Mouse (Mus musculus) megakaryocyte-erythroid progenitor cell, adult 5-6 weeks (primary cell): Measurements from ENCODE around the gene Fermt3. TPM values are rescaled to one million over a fixed set of nuclear protein-coding genes. Genes with fewer than 3 reads are reported as not detected.
"Not testable (repeated sequence)": the region's sequence is repeated elsewhere in the genome, so short reads cannot be mapped to it uniquely, and the experiment has no call there.

Experiments
- ATAC-seq: replicated peaks from 2 replicates; pipeline ENCODE4 v1.8.0; 2016; ENCODE audit warnings: mild to moderate bottlenecking, inconsistent platforms; ENCODE audit not compliant: severe bottlenecking, poor library complexity, low FRiP score, low TSS enrichment
- total RNA-seq, 2 experiments: library from RNA; stranded (forward) in 1 of 2; stranded (reverse) in 1 of 2; fragments of 200-1000, 215-1000 nt in 1 of 2; fragments of >200 nt in 1 of 2; fragmentation: Nextera tagmentation in 1 of 2; gene quantifications; 2 replicates each; pipeline ENCODE4 v1.2.3; 2014 to 2017

Gene Fermt3
- total RNA-seq (2014; fragmentation: Nextera tagmentation) (151 and 153 TPM in 2 replicates), total RNA-seq (2017) (220 and 247 TPM in 2 replicates)

GRCm38 (mm10) chr19:7019191-7019590, at the start of gene Fermt3:
Fermt3 (minus strand) TSS chr19:7019469.
- peak; percentile 77 for ATAC-seq

- ATAC-seq = peak; percentile 23; the same call in 1 of the 2 replicates
Observed at GRCm38 (mm10) chr19:7068136-7068535, 48.9 kb upstream of the Fermt3 start.

GRCm38 (mm10) chr19:7067344-7068050, 48.2 kb upstream of the Fermt3 start:
- peak; percentile 70 for ATAC-seq

- ATAC-seq = peak; percentile 15
Observed at GRCm38 (mm10) chr19:7066828-7067342, 47.6 kb upstream of the Fermt3 start.

GRCm38 (mm10) chr19:7066034-7066827, 47.0 kb upstream of the Fermt3 start:
- no peak for ATAC-seq

- ATAC-seq = peak; percentile 53
Observed at GRCm38 (mm10) chr19:7064571-7064970, 45.3 kb upstream of the Fermt3 start.

- ATAC-seq = no peak
Observed at GRCm38 (mm10) chr19:7062916-7063315, 43.6 kb upstream of the Fermt3 start.

GRCm38 (mm10) chr19:7062110-7062509, 42.8 kb upstream of the Fermt3 start:
- no peak for ATAC-seq

GRCm38 (mm10) chr19:7058541-7058940, 39.3 kb upstream of the Fermt3 start:
- no peak for ATAC-seq

GRCm38 (mm10) chr19:7057722-7058207, 38.5 kb upstream of the Fermt3 start:
- peak; percentile 87 for ATAC-seq

GRCm38 (mm10) chr19:7057126-7057721, 38.0 kb upstream of the Fermt3 start:
- peak; percentile 0; the same call in 1 of the 2 replicates for ATAC-seq

GRCm38 (mm10) chr19:7056248-7057087, 37.2 kb upstream of the Fermt3 start, which contains the start of gene Macrod1:
Macrod1 (plus strand) TSS chr19:7056810.
- peak; percentile 88 for ATAC-seq

- ATAC-seq = no peak
Observed at GRCm38 (mm10) chr19:7055173-7055572, 35.9 kb upstream of the Fermt3 start.

GRCm38 (mm10) chr19:7054772-7055171, 35.5 kb upstream of the Fermt3 start:
- no peak for ATAC-seq

GRCm38 (mm10) chr19:7053382-7053781, 34.1 kb upstream of the Fermt3 start:
- ATAC-seq = not testable (repeated sequence)

GRCm38 (mm10) chr19:7044706-7045105, 25.4 kb upstream of the Fermt3 start:
- ATAC-seq = no peak

- no peak for ATAC-seq
Observed at GRCm38 (mm10) chr19:7044279-7044678, 25.0 kb upstream of the Fermt3 start.

GRCm38 (mm10) chr19:7041171-7041570, 21.9 kb upstream of the Fermt3 start:
- no peak for ATAC-seq

GRCm38 (mm10) chr19:7040637-7041130, 21.4 kb upstream of the Fermt3 start:
- 0 out of 2 replicates have a peak, but pooled peaks have one; percentile 14 for ATAC-seq
